Mouse (Mus musculus): ENCODE measurements around the gene Dnah6. TPM values are rescaled to one million over a fixed set of nuclear protein-coding genes. Genes with fewer than 3 reads are reported as not detected.

The Dnah6 gene
- total and polyA plus RNA-seq, 3 experiments: under 0.01 to 0.06 (median 0.04) TPM

- H3K9ac ChIP-seq (ENCODE audit: insufficient read depth, low read depth): no peak overlapping the region
- in situ Hi-C loops (cut with MboI; ENCODE audit: low pct_ligation_motif_present, low pct_unique_long_range_greater_than_20kb, low sequenced_read_pairs) (no loop called here), dilution Hi-C loops (cut with MboI; ENCODE audit: extremely low pct_ligation_motif_present, extremely low pct_unique_long_range_greater_than_20kb, low sequenced_read_pairs) (no loop called here)
- TF ChIP-seq MEF2A (IDR thresholded peaks at IDR 0.05; ENCODE audit: borderline replicate concordance, low read depth, low read length) (no peak), SMC3 (IDR thresholded peaks at IDR 0.05; ENCODE audit: low read depth, low read length) (no peak), JUND (conservative IDR thresholded peaks at IDR 0.05; ENCODE audit: low read depth, low read length) (no peak), NELFE (IDR thresholded peaks at IDR 0.05; ENCODE audit: low read depth, low read length) (no peak), ZC3H11A (IDR thresholded peaks at IDR 0.05; ENCODE audit: low read depth, low read length) (no peak), ZMIZ1 (IDR thresholded peaks at IDR 0.05; ENCODE audit: low read depth, low read length) (no peak), SIN3A (IDR thresholded peaks at IDR 0.05; ENCODE audit: low read length) (no peak), CHD1 (IDR thresholded peaks at IDR 0.05; ENCODE audit: low read depth, low read length) (no peak), BHLHE40 (IDR thresholded peaks at IDR 0.05; ENCODE audit: low read depth, low read length) (no peak), MAZ (IDR thresholded peaks at IDR 0.05; ENCODE audit: low read depth, low read length) (no peak), IRF4 (IDR thresholded peaks at IDR 0.05; ENCODE audit: low read depth, low read length) (no peak), RAD21 (IDR thresholded peaks at IDR 0.05; ENCODE audit: low read depth, low read length) (no peak), MAX (IDR thresholded peaks at IDR 0.05; ENCODE audit: low read length) (no peak), TCF12 (IDR thresholded peaks at IDR 0.05; ENCODE audit: low read depth, low read length) (no peak), RCOR1 (conservative IDR thresholded peaks at IDR 0.05; ENCODE audit: low read depth, low read length) (no peak), ZKSCAN1 (IDR thresholded peaks at IDR 0.05; ENCODE audit: borderline replicate concordance, low read depth, low read length) (no peak), USF2 (conservative IDR thresholded peaks at IDR 0.05; ENCODE audit: low read depth, low read length) (no peak), ZNF384 (IDR thresholded peaks at IDR 0.05; ENCODE audit: low read depth, low read length) (no peak)
- peaks cover 0 to 16% of the 10 kb centered on the region in 2 experiments; a peak in 3 of 4 replicates for H3K4me1 ChIP-seq (ENCODE audit: control insufficient read depth in 1 of 2, insufficient read depth in 2 of 2)
- H3K9me3 ChIP-seq (replicated peaks; ENCODE audit: low read length): no peaks in the 10 kb centered on the region
- no peak overlapping the region for H3K4me2 ChIP-seq (ENCODE audit: insufficient read depth, low read depth, poor library complexity, severe bottlenecking)
- no peak overlapping the region for H3K4me3 ChIP-seq (replicated peaks in 1 of 3; ENCODE audit: low read depth in 2 of 3, low read length in 2 of 3, poor library complexity in 1 of 3)
- H3K27ac ChIP-seq (ENCODE audit: insufficient read depth, low read depth): no peak overlapping the region
- H3K79me2 ChIP-seq (replicated peaks; ENCODE audit: control insufficient read depth, extremely low read depth, insufficient read depth, poor library complexity, severe bottlenecking): no peaks in the 10 kb centered on the region
- H3K27me3 ChIP-seq (replicated peaks): no peaks in the 10 kb centered on the region
- DNase-seq (ENCODE audit: extremely low read depth): no peak
- H3K36me3 ChIP-seq (replicated peaks in 1 of 2; ENCODE audit: control insufficient read depth in 1 of 2, insufficient read depth in 1 of 2, low read length in 1 of 2): no peaks in the 10 kb centered on the region
These were observed 10.4 kb downstream of the Dnah6 start for GRCm38 (mm10) chr6:73211036-73211435.

- H3K9me3 ChIP-seq (replicated peaks; ENCODE audit: low read length): no peaks in the 10 kb centered on the region
- H3K79me2 ChIP-seq (replicated peaks; ENCODE audit: control insufficient read depth, extremely low read depth, insufficient read depth, poor library complexity, severe bottlenecking): no peaks in the 10 kb centered on the region
- H3K27ac ChIP-seq (ENCODE audit: insufficient read depth, low read depth): no peak overlapping the region
- dilution Hi-C loops (cut with MboI; ENCODE audit: extremely low pct_ligation_motif_present, extremely low pct_unique_long_range_greater_than_20kb, low sequenced_read_pairs): no loop called here
- peak; percentile 81 for DNase-seq (ENCODE audit: extremely low read depth)
- no peak overlapping the region for H3K4me3 ChIP-seq (replicated peaks in 1 of 3; ENCODE audit: low read depth in 2 of 3, low read length in 2 of 3, poor library complexity in 1 of 3)
- no peak overlapping the region for H3K4me2 ChIP-seq (ENCODE audit: insufficient read depth, low read depth, poor library complexity, severe bottlenecking)
- no peak overlapping the region for H3K9ac ChIP-seq (ENCODE audit: insufficient read depth, low read depth)
- in situ Hi-C loops (cut with MboI; ENCODE audit: low pct_ligation_motif_present, low pct_unique_long_range_greater_than_20kb, low sequenced_read_pairs): no loop called here
- no peaks in the 10 kb centered on the region for H3K36me3 ChIP-seq (replicated peaks in 1 of 2; ENCODE audit: control insufficient read depth in 1 of 2, insufficient read depth in 1 of 2, low read length in 1 of 2)
- peaks cover 0 to 16% of the 10 kb centered on the region in 2 experiments; a peak in 3 of 4 replicates for H3K4me1 ChIP-seq (ENCODE audit: control insufficient read depth in 1 of 2, insufficient read depth in 2 of 2)
- H3K27me3 ChIP-seq (replicated peaks): no peaks in the 10 kb centered on the region
- TF ChIP-seq ETS1 (conservative IDR thresholded peaks at IDR 0.05; ENCODE audit: low read depth, low read length) (peak; percentile 25; the same call in 1 of the 2 replicates), CHD1 (IDR thresholded peaks at IDR 0.05; ENCODE audit: low read depth, low read length) (no peak), EP300 (IDR thresholded peaks at IDR 0.05; ENCODE audit: low read length) (peak; percentile 51; the same call in 1 of the 2 replicates), TCF12 (IDR thresholded peaks at IDR 0.05; ENCODE audit: low read depth, low read length) (0 out of 2 replicates have a peak, but pooled peaks have one; percentile 22), MAFK (IDR thresholded peaks at IDR 0.05; ENCODE audit: insufficient replicate concordance, low read length) (peak; percentile 11; the same call in 1 of the 2 replicates), JUND (conservative IDR thresholded peaks at IDR 0.05; ENCODE audit: low read depth, low read length) (peak; percentile 29; the same call in 1 of the 2 replicates), RCOR1 (conservative IDR thresholded peaks at IDR 0.05; ENCODE audit: low read depth, low read length) (no peak), ELF1 (IDR thresholded peaks at IDR 0.05; ENCODE audit: low read depth, low read length) (peak; percentile 35; the same call in 1 of the 2 replicates), BHLHE40 (IDR thresholded peaks at IDR 0.05; ENCODE audit: low read depth, low read length) (peak; percentile 43; the same call in 1 of the 2 replicates), E2F4 (IDR thresholded peaks at IDR 0.05; ENCODE audit: insufficient replicate concordance, low read depth, low read length) (no peak), MAX (IDR thresholded peaks at IDR 0.05; ENCODE audit: low read length) (0 out of 2 replicates have a peak, but pooled peaks have one; percentile 14)
These were observed 10.9 kb downstream of the Dnah6 start for GRCm38 (mm10) chr6:73210445-73210972.
